Mouse (Mus musculus) embryo, embryonic 11 days (tissue): ENCODE results near the gene Pcnx3.
"Not testable (repeated sequence)": the region's sequence is repeated elsewhere in the genome, so short reads cannot be mapped to it uniquely, and the experiment has no call there.

Source experiments
- DNase-seq: peaks from one replicate; pipeline ENCODE4 v3.0.0-alpha.2; 2015

The Pcnx3 gene

GRCm38 (mm10) chr19:5711907-5712460, 23.3 kb upstream of the Pcnx3 start:
- no peak for DNase-seq

GRCm38 (mm10) chr19:5711218-5711617, 22.5 kb upstream of the Pcnx3 start:
- DNase-seq: peak; percentile 74

DNA sequence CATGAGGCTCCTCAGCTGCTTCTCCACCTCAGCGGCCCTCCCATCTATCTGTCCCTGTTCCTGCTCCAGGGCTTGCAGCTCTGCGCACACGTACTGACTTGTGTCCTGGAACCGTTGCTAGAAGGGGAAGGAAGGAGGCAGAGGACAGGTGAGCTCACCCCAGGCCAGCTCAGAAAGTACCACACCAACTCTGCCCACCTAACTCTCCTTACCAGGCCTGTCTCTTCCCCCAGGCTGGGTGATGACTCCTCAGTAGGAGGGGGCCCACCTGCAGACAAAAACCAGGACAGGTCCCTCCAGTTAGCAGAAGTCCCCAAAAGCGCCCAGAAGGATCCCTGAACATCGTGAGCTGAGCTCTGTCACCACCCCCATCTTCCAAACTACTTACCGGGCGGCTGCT, 21.9 kb upstream of the Pcnx3 start:
- DNase-seq: no peak

DNA sequence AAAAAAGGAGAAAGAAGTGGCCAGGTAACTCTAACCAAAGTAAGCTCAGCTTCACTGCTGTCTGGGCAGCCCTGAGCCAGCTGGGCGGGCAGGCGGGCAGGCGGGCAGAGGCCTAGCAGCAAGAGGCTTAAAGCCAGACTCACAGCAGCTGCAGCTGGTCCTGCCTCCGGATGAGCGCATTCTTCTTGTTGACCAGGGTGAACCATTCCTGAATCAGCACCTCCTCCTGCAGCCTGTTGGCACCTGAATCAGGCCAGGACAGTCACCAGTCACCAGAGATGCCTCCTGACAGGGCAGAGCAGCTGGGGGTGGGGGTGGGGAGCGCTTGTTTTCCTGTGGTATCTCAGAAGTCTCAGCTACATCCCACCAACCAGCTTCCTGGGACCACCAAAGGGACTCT, 21.4 kb upstream of the Pcnx3 start:
- DNase-seq: no peak

- DNase-seq: no peak
Observed at GRCm38 (mm10) chr19:5704801-5705571, 16.3 kb upstream of the Pcnx3 start.

DNA sequence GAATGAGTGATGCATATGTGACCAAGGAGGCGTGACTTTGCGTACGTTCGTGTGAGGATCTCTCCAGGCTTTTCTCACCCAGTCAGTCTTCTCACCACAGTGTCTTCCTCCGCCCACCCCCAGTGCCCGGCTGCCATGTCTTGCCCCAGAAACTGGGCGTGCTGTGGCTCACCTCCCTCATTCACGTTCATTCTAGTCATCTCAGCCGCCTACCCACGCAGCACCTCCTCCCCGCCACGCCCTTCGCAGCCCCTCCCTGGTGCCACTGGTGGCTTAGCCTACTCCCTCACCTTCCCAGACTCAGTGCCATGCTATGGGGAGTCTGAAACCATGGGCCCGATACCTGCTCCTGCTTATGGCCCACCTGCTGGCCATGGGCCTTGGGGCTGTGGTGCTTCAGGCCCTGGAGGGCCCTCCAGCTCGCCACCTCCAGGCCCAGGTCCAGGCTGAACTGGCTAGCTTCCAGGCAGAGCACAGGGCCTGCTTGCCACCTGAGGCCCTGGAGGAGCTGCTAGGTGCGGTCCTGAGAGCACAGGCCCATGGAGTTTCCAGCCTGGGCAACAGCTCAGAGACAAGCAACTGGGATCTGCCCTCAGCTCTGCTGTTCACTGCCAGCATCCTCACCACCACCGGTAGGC, 15.6 kb upstream of the Pcnx3 start, which contains the start of gene Kcnk7:
TSS of gene Kcnk7 (plus strand) at position 205 of the 638 bp plus-strand sequence.
- DNase-seq: no peak

DNA sequence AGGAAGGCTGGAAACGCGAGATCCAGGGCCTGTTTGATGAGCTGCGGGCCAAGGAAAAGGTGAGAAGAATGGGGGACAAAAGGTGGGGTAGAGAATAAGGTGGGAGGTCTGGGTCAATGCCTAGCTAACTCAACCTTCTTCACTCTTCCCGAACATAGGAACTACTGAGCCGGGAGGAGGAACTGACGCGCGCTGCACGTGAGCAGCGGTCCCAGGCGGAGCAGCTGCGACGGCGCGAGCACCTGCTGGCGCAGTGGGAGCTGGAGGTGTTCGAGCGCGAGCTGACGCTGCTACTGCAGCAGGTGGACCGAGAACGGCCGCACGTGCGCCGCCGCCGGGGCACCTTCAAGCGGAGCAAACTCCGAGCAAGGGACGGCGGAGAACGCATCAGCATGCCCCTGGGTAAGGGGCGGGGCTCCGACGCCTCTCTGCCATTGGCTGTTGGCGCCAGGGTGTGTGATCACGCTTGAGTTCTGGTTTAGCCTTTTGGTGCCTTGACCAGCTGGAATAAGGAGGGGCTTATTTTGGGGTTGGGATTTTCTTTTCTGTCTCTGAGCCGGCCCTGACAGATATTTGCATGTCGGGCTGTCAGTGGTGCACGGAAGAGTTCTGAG, 7.2 kb upstream of the Pcnx3 start:
- DNase-seq: peak; percentile 79

- no peak for DNase-seq
Observed at GRCm38 (mm10) chr19:5693801-5694200, 5.1 kb upstream of the Pcnx3 start.

DNA sequence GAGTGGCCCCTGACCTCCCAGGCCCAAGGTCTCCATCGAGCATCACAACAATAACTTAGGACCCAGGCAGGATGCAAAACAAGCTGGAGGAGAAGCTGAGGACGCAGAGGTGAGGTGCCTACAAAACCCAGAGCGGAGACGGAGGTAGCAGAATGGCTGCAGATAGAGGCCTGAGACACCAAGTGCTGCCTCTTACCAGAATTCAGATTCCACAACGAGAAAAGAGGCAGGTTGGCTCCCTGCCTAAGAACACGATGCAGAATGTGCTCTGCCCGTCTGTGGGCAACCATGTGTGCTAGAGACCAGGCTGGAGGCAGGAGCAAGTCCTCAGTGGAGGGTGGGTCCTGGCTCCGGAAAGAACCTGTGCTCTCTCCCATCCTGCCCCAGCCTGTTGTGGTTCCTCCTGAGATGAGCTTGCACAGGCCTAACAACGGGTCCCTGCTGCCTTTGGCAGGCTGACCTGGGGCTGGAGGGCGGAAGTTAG, 4.2 kb upstream of the Pcnx3 start:
- DNase-seq: no peak

DNA sequence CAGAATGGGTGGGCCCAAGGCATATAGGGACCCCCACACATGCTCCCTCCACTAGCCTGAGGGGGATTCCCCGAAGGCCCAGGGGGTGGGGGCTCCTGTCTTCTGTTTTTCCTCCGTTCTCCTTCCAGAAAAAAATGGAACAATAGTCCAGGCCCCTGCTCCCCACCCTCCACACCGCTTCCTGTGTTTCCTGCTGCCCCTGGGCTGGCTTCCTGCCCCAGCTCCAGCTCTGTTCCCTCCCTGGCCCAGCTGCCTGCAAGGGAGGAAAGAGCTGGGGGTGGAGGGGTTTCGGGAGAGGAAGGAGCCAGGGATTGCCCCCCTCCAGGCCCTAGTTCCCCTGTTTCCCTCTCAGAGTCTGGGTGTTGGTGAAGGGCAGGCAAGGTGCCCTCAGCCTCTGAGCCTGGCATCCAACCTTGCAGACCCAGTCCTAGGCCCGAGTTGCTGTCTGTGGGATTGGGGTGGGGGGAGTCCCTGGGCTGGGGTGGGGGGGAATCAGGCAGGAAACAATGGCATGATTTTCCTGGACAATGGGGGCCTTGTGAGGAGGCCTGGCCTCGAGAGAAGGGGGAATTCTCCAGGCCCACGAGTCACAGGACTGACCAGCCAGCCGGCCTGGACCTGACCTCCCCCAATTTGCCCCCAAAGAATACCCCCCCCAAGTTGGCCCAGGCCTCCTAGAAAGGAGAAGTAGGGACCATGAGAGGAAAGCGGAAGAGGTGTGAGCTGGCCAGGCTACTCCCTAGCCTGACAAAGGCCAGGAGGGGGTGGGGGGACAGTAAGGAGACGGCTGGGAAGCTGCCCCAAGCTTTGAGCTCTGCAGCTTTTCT, 3.6 kb upstream of the Pcnx3 start:
- DNase-seq: no peak

DNA sequence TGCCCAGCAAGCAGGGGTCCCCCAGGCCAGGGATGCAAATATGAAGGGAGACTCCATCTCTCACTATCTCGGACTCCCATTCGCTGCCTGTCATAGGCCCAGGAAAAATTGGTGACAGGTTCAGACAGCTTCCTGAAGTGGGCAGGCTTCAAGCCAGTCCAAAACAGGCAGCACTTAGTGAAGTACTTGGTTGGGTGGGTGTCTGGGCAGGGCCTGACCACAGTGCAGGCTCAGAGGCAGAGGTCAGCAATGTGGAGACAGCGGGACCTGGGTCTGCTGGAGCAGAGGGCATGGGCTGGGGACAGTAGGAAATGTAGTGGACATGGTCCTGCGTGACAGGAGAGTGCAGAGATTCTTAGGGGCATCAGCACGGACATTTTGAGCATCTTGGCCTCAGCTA, 2.9 kb upstream of the Pcnx3 start:
- no peak for DNase-seq

DNA sequence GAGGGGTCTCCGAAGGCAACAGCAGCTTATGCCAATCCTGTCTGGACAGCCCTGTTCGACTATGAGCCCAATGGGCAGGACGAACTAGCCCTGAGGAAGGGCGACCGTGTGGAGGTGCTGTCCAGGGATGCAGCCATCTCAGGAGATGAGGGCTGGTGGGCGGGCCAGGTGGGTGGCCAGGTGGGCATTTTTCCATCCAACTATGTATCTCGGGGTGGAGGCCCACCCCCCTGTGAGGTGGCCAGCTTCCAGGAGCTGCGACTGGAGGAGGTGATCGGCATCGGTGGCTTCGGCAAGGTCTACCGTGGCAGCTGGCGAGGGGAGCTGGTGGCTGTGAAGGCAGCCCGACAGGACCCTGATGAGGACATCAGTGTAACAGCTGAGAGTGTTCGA, 1.6 kb upstream of the Pcnx3 start:
- no peak for DNase-seq

GRCm38 (mm10) chr19:5689565-5690342, 1.0 kb upstream of the Pcnx3 start:
- peak; percentile 87 for DNase-seq

DNA sequence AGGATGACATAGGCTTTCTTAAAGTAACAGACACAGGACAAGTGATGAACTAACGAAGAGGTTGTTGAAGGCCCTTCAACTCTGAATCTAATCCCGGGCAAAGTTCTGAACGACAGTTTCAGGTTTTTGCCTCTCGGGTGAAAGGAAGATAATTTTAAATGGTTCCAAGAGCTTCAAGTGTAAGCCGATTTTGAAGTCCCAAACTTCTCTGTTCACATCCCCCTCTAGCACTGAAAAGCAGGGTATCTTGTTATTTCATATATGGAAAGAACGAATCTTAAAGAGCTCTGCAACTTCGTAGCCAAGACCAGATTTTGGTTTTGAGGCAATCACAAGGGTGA, 350 bp upstream of the Pcnx3 start:
- DNase-seq: no peak

DNA sequence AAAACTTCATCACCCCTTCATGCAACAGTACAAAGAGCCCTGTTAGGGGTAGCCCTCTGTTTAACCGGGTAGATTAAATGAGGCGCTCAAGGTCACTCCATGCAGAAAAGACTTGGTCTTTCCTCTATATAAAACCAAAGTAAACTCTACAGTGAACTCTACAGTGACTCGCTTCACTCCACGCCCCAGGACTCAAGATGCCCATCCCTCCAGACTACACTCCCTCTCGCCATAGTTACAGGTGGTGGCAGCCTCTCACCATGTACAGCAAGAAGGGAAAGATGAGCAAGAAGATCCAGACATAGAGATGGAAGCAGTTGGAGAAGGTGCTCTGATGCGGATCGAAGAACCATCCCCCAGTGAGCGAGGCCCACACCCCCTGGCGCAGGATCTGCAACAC, 970 bp downstream of the Pcnx3 start:
- DNase-seq: no peak

DNA sequence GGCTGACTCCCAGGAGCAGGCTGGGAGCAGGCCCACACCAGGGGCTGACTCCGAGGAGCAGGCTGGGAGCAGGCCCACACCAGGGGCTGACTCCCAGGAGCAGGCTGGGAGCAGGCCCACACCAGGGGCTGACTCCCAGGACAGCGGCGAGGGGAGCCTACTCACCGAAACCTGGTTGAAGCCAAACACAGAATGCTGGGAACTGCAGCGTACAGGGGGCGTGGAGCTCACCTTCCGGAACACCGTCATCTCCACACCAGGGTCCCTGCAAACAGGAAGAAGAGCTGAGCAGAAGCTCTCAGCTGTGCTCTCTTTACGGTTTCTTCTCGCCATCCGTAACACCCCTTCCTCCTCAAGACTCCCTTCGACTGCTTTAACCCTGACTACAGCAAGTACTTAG, 1.8 kb downstream of the Pcnx3 start:
- not testable (repeated sequence) for DNase-seq

- DNase-seq: no peak
Observed at GRCm38 (mm10) chr19:5686437-5686836, 2.3 kb downstream of the Pcnx3 start.

DNA sequence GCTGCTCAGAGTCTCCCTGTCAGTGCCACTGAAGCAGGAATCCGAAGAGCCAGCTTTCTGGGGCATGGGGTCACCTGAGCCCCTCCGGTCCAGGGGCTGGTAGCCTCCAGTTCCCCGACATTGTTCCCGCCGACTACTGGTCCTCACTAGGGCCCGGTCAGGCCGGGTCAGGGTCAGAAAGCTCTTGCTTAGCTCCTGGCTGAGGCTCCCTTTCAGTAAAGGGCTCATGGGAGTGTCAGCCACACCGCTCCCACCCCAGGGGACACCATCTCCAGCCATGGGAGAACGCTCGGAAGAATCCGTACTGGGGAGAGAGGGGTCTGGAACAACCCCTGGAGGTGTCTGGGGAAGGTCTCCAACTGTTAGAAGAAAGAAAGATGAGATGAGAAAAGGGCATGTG, 2.8 kb downstream of the Pcnx3 start:
- no peak for DNase-seq

- no peak for DNase-seq
Observed at GRCm38 (mm10) chr19:5685431-5685830, 3.3 kb downstream of the Pcnx3 start.

- no peak for DNase-seq
Observed at GRCm38 (mm10) chr19:5684985-5685384, 3.7 kb downstream of the Pcnx3 start.

- no peak for DNase-seq
Observed at GRCm38 (mm10) chr19:5684236-5684635, 4.5 kb downstream of the Pcnx3 start.

DNA sequence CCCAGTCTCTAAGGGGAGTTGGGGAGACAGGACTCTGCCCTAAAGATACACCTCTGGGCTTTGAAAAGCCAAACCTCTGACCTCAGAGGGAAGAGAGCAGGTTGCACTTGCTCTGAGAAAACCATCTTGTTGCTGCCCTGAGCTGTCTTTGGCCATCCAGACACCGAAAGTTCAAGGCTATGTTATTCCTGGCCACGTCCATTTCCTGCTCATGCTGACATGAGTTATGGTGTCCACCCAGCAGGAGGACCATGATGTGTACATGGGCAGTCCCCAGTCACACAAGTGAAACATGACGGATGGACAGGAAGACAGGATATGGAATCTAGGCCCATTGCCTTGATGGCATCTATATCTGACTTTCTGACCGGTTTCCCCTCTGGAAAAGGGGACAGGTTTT, 8.3 kb downstream of the Pcnx3 start:
- DNase-seq: no peak
